Mouse (Mus musculus) brain, adult 10 weeks (tissue): ENCODE results near the gene Rims4. TPM values are rescaled to one million over a fixed set of nuclear protein-coding genes. Genes with fewer than 3 reads are reported as not detected.

Experiments used
- polyA plus RNA-seq: library from polyadenylated mRNA; stranded (reverse); fragments of 350-450 nt; fragmentation: Illumina TruSeq; extraction: RNeasy Lipid Tissue Mini Kit (QIAGEN cat#74804); gene quantifications from one replicate; pipeline ENCODE4 v1.2.3, GENCODE M21; 2015; ENCODE audit warnings: low read depth, low replicate concordance

Gene Rims4
- 49.0 TPM for polyA plus RNA-seq

GRCm38 (mm10) chr2:163918317-163919258 is at the start of gene Rims4:
Gene Rims4 (minus strand): TSS chr2:163918683.

GRCm38 (mm10) chr2:163853461-163853901 is 65.0 kb downstream of the Rims4 start, which contains the start of gene Kcnk15:
Gene Kcnk15 (plus strand): TSS chr2:163853651.

DNA sequence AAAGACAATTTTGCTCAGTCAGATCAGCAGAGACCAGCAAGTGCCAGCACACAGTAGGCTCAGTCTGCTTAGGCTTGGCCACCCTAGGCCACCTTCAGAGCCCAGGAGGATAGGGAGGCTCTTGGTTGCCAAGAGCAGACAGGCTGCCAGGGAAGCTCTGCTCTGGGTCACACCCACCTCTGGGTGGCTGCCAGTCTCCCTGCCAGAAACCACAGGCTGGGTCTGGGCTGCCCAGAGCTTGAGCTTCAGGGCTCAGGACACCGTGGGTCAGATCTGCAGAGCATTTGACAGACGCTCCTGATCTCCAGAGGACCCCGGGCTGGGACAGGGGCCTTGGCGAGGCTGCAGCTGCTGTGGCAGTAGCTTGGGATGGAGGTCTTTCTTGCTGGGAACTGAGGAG is 97.9 kb downstream of the Rims4 start, which contains the start of gene Ccn5:
TSS of gene Ccn5 (plus strand) at position 255 of the 400 bp plus-strand sequence.

Other genes with a start within 250 kb of the Rims4 start
- 0.71 TPM for gene Ada, start 168.4 kb downstream of the Rims4 start, polyA plus RNA-seq
- gene Ccn5, start 97.8 kb downstream of the Rims4 start, polyA plus RNA-seq = 0.58 TPM
- not detected for gene Kcnk15, start 65.0 kb downstream of the Rims4 start, polyA plus RNA-seq
- 503 TPM for gene Ywhab, start 76.3 kb upstream of the Rims4 start, polyA plus RNA-seq
- 0.86 TPM for gene Pabpc1l, start 106.8 kb upstream of the Rims4 start, polyA plus RNA-seq
- 22.5 TPM for gene Stk4, start 151.6 kb upstream of the Rims4 start, polyA plus RNA-seq
- 78.4 TPM for gene Tomm34, start 152.5 kb upstream of the Rims4 start, polyA plus RNA-seq